Mouse (Mus musculus): ENCODE results near the gene Olfr1504. TPM values are rescaled to one million over a fixed set of nuclear protein-coding genes. Genes with fewer than 3 reads are reported as not detected.

The Olfr1504 gene
- polyA plus RNA-seq (2015; fragmentation: Nextera tagmentation; extraction: Ambion mirVana), result not detected in 2 replicates

GRCm38 (mm10) chr19:13897828-13898227 lies at the start of gene Olfr1504:
Gene Olfr1504 (minus strand): TSS chr19:13897928.

GRCm38 (mm10) chr19:13913230-13913629 lies 15.5 kb upstream of the Olfr1504 start, which contains the start of gene Olfr1505:
Gene Olfr1505 (plus strand): TSS chr19:13913530.

GRCm38 (mm10) chr19:13861495-13861894 lies 36.2 kb downstream of the Olfr1504 start, which contains the start of gene Olfr1502:
Gene Olfr1502 (plus strand): TSS chr19:13861795.

GRCm38 (mm10) chr19:13850592-13850991 lies 47.1 kb downstream of the Olfr1504 start, which contains the start of gene Olfr1501:
Gene Olfr1501 (minus strand): TSS chr19:13850692.

Other genes starting within 250 kb of the Olfr1504 start
- not detected in 2 replicates for gene Olfr1490, start 246.8 kb downstream of the Olfr1504 start, polyA plus RNA-seq (2015; fragmentation: Nextera tagmentation; extraction: Ambion mirVana)
- gene Olfr1491, start 200.7 kb downstream of the Olfr1504 start, polyA plus RNA-seq (2015; fragmentation: Nextera tagmentation; extraction: Ambion mirVana), result not detected in 2 replicates
- gene Olfr1493-ps1, start 174.7 kb downstream of the Olfr1504 start, polyA plus RNA-seq (2015; fragmentation: Nextera tagmentation; extraction: Ambion mirVana), result not detected in 2 replicates
- gene Olfr1494, start 158.2 kb downstream of the Olfr1504 start, polyA plus RNA-seq (2015; fragmentation: Nextera tagmentation; extraction: Ambion mirVana), result not detected in 2 replicates
- gene Olfr1495, start 133.3 kb downstream of the Olfr1504 start, polyA plus RNA-seq (2015; fragmentation: Nextera tagmentation; extraction: Ambion mirVana), result not detected in 2 replicates
- not detected in 2 replicates for gene Olfr1496, start 120.0 kb downstream of the Olfr1504 start, polyA plus RNA-seq (2015; fragmentation: Nextera tagmentation; extraction: Ambion mirVana)
- not detected in 2 replicates for gene Olfr1497, start 99.7 kb downstream of the Olfr1504 start, polyA plus RNA-seq (2015; fragmentation: Nextera tagmentation; extraction: Ambion mirVana)
- not detected in 2 replicates for gene Olfr1499, start 78.5 kb downstream of the Olfr1504 start, polyA plus RNA-seq (2015; fragmentation: Nextera tagmentation; extraction: Ambion mirVana)
- not detected in 2 replicates for gene Olfr1500, start 67.4 kb downstream of the Olfr1504 start, polyA plus RNA-seq (2015; fragmentation: Nextera tagmentation; extraction: Ambion mirVana)
- gene Olfr1501, start 47.2 kb downstream of the Olfr1504 start, polyA plus RNA-seq (2015; fragmentation: Nextera tagmentation; extraction: Ambion mirVana), result not detected in 2 replicates
- not detected in 2 replicates for gene Olfr1502, start 36.1 kb downstream of the Olfr1504 start, polyA plus RNA-seq (2015; fragmentation: Nextera tagmentation; extraction: Ambion mirVana)
- not detected in 2 replicates for gene Olfr1505, start 15.6 kb upstream of the Olfr1504 start, polyA plus RNA-seq (2015; fragmentation: Nextera tagmentation; extraction: Ambion mirVana)